Mouse (Mus musculus) small intestine, adult 2 months (tissue): ENCODE data around the gene Olfr996. TPM values are rescaled to one million over a fixed set of nuclear protein-coding genes. Genes with fewer than 3 reads are reported as not detected.
"Not testable (repeated sequence)": the region's sequence is repeated elsewhere in the genome, so short reads cannot be mapped to it uniquely, and the experiment has no call there.

ENCODE experiments used
- H3K27ac ChIP-seq: fragments of 200-500 bp; 2 replicates; pipeline ENCODE4 v1.5.1; 2012; ENCODE audit warnings: low read depth, low read length, control low read depth, inconsistent platforms; ENCODE audit not compliant: insufficient read depth
- H3K27me3 ChIP-seq: fragments of 200-500 bp; 2 replicates; pipeline ENCODE4 v1.6.1; 2012; ENCODE audit warnings: mild to moderate bottlenecking, moderate library complexity, low read length, inconsistent platforms; ENCODE audit not compliant: control insufficient read depth, insufficient read depth
- H3K36me3 ChIP-seq: fragments of 200-500 bp; 2 replicates; pipeline ENCODE4 v1.6.1; 2012; ENCODE audit warnings: mild to moderate bottlenecking, low read length, control low read depth, inconsistent platforms; ENCODE audit not compliant: control insufficient read depth, insufficient read depth
- H3K4me1 ChIP-seq: fragments of 200-500 bp; 2 replicates; pipeline ENCODE4 v1.6.1; 2012; ENCODE audit warnings: low read length, inconsistent platforms, mixed read lengths; ENCODE audit not compliant: control insufficient read depth, insufficient read depth, insufficient read length
- H3K4me3 ChIP-seq: fragments of 200-500 bp; 2 replicates; pipeline ENCODE4 v1.5.1; 2012; ENCODE audit warnings: low read depth, mild to moderate bottlenecking, control low read depth, inconsistent platforms, low read length, moderate library complexity
- CTCF ChIP-seq: fragments of 200-500 bp; IDR thresholded peaks from 2 replicates; pipeline ENCODE4 v1.5.1; 2012; ENCODE audit warnings: low read depth, mild to moderate bottlenecking, control low read depth, inconsistent platforms, low read length, moderate library complexity, mixed read lengths; ENCODE audit not compliant: insufficient replicate concordance, insufficient read length; ENCODE audit errors: extremely low read depth
- POLR2A ChIP-seq: fragments of 200-500 bp; IDR thresholded peaks from 2 replicates; pipeline ENCODE4 v1.6.1; 2012; ENCODE audit warnings: low read depth, mild to moderate bottlenecking, control low read depth, inconsistent platforms, low read length, moderate library complexity
- WGBS: fragments of 180-500 bp; shearing (Covaris S2); methylation state at CpG from one replicate; pipeline ENCODE4 v1.1.7; 2018; 5-methylcytosine and 5-hydroxymethylcytosine counted together
- polyA plus RNA-seq: library from polyadenylated mRNA; depleted of rRNA; stranded (reverse); fragments of >200 nt; gene quantifications from 2 replicates; pipeline ENCODE4 v1.2.3, GENCODE M21; 2012; rRNA removed

The Olfr996 gene
- not detected in 2 replicates for polyA plus RNA-seq

GRCm38 (mm10) chr2:85578915-85579314 is at the start of gene Olfr996:
Gene Olfr996, plus strand, starts transcription at chr2:85579215.
- H3K36me3 ChIP-seq = no peaks in the 10 kb centered on the region
- no peaks in the 10 kb centered on the region for H3K27me3 ChIP-seq
- H3K27ac ChIP-seq = no peak within 1 kb of the TSS

GRCm38 (mm10) chr2:85532082-85532778 is 46.8 kb upstream of the Olfr996 start:
- TF ChIP-seq POLR2A (no peak), CTCF (no peak)

More at GRCm38 (mm10) chr2:85578915-85579314, at the start of gene Olfr996:
- TF ChIP-seq POLR2A = no peak
- Histone ChIP-seq H3K4me3 (no peak within 1 kb of the TSS), H3K4me1 (no peaks in the 10 kb centered on the region)

DNA sequence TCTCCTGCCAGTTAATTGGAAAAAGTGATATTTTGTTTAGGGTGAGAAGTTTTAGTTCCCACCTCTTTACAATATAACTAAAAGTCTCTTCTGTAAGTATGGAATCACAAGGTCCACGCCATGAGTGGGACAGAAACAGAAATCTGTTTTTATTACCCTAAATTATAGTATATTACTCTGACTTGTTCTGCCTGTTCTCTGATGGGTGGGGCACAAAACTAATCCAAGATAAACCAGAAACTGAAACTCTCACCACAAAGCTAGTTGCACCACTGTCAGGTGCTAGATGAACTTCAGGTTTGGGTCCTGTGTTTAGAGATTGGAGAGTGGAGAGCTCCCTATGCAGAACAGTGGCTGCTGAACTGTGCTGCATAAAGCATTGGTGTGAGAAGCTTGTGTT is 45.1 kb upstream of the Olfr996 start:
- H3K4me1 ChIP-seq = no peaks in the 10 kb centered on the region
- no peaks in the 10 kb centered on the region for H3K36me3 ChIP-seq
- 24% methylated on average over 1 of the region's 1 CpGs for WGBS
- H3K27me3 ChIP-seq = no peaks in the 10 kb centered on the region
- no peak overlapping the region for H3K27ac ChIP-seq
- H3K4me3 ChIP-seq = no peak overlapping the region
- no peak for TF ChIP-seq POLR2A
- TF ChIP-seq CTCF = no peak

More at GRCm38 (mm10) chr2:85532082-85532778, 46.8 kb upstream of the Olfr996 start:
- H3K4me3 ChIP-seq = no peak overlapping the region
- WGBS = 41% methylated on average over 2 of the region's 2 CpGs
- no peaks in the 10 kb centered on the region for H3K4me1 ChIP-seq
- H3K36me3 ChIP-seq = no peaks in the 10 kb centered on the region
- H3K27me3 ChIP-seq = no peaks in the 10 kb centered on the region
- no peak overlapping the region for H3K27ac ChIP-seq

- 38% methylated on average over 1 of the region's 1 CpGs for WGBS
- Histone ChIP-seq H3K27ac (no peak overlapping the region), H3K27me3 (no peaks in the 10 kb centered on the region), H3K36me3 (no peaks in the 10 kb centered on the region), H3K4me3 (no peak overlapping the region), H3K4me1 (no peaks in the 10 kb centered on the region)
- no peak for TF ChIP-seq CTCF
- TF ChIP-seq POLR2A = no peak
These were observed 24.2 kb upstream of the Olfr996 start for GRCm38 (mm10) chr2:85554806-85555205.

DNA sequence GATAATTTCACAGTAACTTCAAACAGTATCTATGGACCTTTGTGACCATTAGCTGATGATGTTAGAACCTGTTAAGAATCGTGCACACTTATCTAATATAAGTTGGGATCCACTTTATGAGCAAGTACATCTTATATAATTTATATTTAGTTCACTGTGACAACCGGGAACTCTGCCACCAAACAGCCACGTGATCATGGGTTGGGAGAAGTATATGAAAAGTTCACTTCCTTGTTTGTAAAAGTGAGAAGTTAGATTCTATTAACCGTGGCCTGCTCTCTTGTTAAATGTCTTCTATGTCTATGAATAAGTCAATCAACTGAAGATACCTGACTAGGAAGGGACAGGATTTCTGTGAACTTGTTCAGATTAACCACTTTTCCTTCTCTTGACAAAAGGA is 18.8 kb upstream of the Olfr996 start:
- WGBS = 12% methylated on average over 4 of the region's 4 CpGs
- Histone ChIP-seq H3K4me1 (no peaks in the 10 kb centered on the region), H3K27me3 (no peaks in the 10 kb centered on the region), H3K36me3 (no peaks in the 10 kb centered on the region), H3K27ac (no peak overlapping the region), H3K4me3 (no peak overlapping the region)
- TF ChIP-seq POLR2A (no peak), CTCF (no peak)

DNA sequence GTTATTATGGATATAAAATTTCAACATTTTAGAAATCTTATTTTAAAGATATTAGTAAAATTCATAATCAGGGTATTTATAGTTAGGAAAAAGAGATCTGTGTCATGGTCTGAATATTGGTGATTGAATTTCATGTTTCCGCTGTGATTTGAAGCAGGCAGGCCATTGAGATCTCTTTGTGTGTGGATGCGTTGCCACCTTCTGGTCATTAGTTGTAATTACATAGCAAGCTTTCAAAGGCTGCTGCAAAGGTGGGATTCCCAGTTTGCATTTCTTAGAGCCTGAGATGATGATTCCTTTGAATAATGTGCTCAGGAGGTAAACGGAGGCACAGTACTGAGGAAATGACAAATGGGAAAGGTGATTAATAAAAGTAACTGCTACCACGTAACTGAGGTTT is 17.8 kb upstream of the Olfr996 start:
- Histone ChIP-seq H3K4me3 (no peak overlapping the region), H3K27me3 (no peaks in the 10 kb centered on the region), H3K27ac (no peak overlapping the region), H3K36me3 (no peaks in the 10 kb centered on the region), H3K4me1 (no peaks in the 10 kb centered on the region)
- WGBS = 27% methylated on average over 4 of the region's 4 CpGs
- TF ChIP-seq CTCF = no peak

- not testable (repeated sequence) for H3K27ac ChIP-seq, H3K4me1 ChIP-seq, H3K36me3 ChIP-seq, H3K4me3 ChIP-seq, H3K27me3 ChIP-seq
- WGBS = 83% methylated on average over 2 of the region's 2 CpGs
These were observed 9.6 kb downstream of the Olfr996 start, which contains the start of gene Olfr998 for GRCm38 (mm10) chr2:85588648-85589047. Gene Olfr998, plus strand, starts transcription at chr2:85588948.

DNA sequence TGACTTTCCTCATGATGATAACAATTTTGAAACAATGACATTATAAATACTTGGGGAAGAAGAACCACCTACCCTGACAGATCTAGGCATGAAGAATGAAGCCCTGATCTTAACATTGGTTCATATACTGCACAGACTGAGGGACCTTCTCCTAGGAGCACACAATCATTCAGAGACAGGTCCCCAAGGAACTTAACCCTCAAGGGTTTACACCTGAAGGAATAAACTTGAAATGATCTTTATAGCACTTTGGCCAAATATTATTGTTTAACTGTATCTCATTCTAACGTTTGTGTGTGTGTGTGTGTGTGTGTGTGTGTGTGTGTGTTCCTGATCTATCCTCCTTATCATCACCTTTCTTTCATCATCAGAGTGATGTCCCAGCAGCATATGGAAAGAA is 32.8 kb downstream of the Olfr996 start, which contains the start of gene Olfr1000:
Olfr1000 (minus strand) TSS at position 101 of the 400 bp plus-strand sequence.
- H3K36me3 ChIP-seq = no peaks in the 10 kb centered on the region
- no peak within 1 kb of the TSS for H3K4me3 ChIP-seq
- WGBS = 42% methylated on average over 1 of the region's 1 CpGs
- TF ChIP-seq POLR2A (no peak), CTCF (no peak)
- H3K27me3 ChIP-seq = no peaks in the 10 kb centered on the region
- H3K27ac ChIP-seq = no peak within 1 kb of the TSS
- H3K4me1 ChIP-seq = no peaks in the 10 kb centered on the region

Other genes with a start within 250 kb of the Olfr996 start
- not detected in 2 replicates for gene Olfr987, start 239.9 kb upstream of the Olfr996 start, polyA plus RNA-seq
- gene Olfr988, start 216.0 kb upstream of the Olfr996 start, polyA plus RNA-seq = not detected in 2 replicates
- gene Olfr992, start 169.7 kb upstream of the Olfr996 start, polyA plus RNA-seq = not detected in 2 replicates
- not detected in 2 replicates for gene Olfr993, start 164.3 kb upstream of the Olfr996 start, polyA plus RNA-seq
- gene Olfr994, start 142.8 kb upstream of the Olfr996 start, polyA plus RNA-seq = not detected in 2 replicates
- gene Olfr995, start 135.6 kb upstream of the Olfr996 start, polyA plus RNA-seq = not detected in 2 replicates
- gene 4833423E24Rik, start 60.2 kb upstream of the Olfr996 start, polyA plus RNA-seq = not detected in 2 replicates
- not detected in 2 replicates for gene Olfr998, start 9.7 kb downstream of the Olfr996 start, polyA plus RNA-seq
- gene Olfr1000, start 32.7 kb downstream of the Olfr996 start, polyA plus RNA-seq = not detected in 2 replicates
- not detected in 2 replicates for gene Olfr1002, start 71.5 kb downstream of the Olfr996 start, polyA plus RNA-seq
- gene Olfr154, start 85.2 kb downstream of the Olfr996 start, polyA plus RNA-seq = not detected in 2 replicates
- gene Olfr1006, start 99.6 kb downstream of the Olfr996 start, polyA plus RNA-seq = not detected in 2 replicates
- gene Olfr1008, start 110.2 kb downstream of the Olfr996 start, polyA plus RNA-seq = not detected in 2 replicates
- gene Olfr1009, start 136.2 kb downstream of the Olfr996 start, polyA plus RNA-seq = not detected in 2 replicates
- gene Olfr1012, start 183.6 kb downstream of the Olfr996 start, polyA plus RNA-seq = not detected in 2 replicates
- gene Olfr1013, start 187.9 kb downstream of the Olfr996 start, polyA plus RNA-seq = not detected in 2 replicates
- not detected in 2 replicates for gene Olfr1014, start 193.5 kb downstream of the Olfr996 start, polyA plus RNA-seq
- not detected in 2 replicates for gene Olfr1015, start 202.8 kb downstream of the Olfr996 start, polyA plus RNA-seq
- gene Olfr1016, start 223.3 kb downstream of the Olfr996 start, polyA plus RNA-seq = not detected in 2 replicates
- not detected in 2 replicates for gene Olfr1018, start 239.3 kb downstream of the Olfr996 start, polyA plus RNA-seq